Mouse (Mus musculus) heart, adult 10 weeks (tissue): Measurements from ENCODE around the gene Gm4175. TPM values are rescaled to one million over a fixed set of nuclear protein-coding genes. Genes with fewer than 3 reads are reported as not detected.

Source experiments
- polyA plus RNA-seq: library from polyadenylated mRNA; stranded (reverse); fragments of 350-450 nt; fragmentation: Illumina TruSeq; extraction: RNeasy Lipid Tissue Mini Kit (QIAGEN cat#74804); gene quantifications from one replicate; pipeline ENCODE4 v1.2.3, GENCODE M21; 2014; ENCODE audit warnings: low read depth, low replicate concordance

The Gm4175 gene
- not detected for polyA plus RNA-seq

DNA sequence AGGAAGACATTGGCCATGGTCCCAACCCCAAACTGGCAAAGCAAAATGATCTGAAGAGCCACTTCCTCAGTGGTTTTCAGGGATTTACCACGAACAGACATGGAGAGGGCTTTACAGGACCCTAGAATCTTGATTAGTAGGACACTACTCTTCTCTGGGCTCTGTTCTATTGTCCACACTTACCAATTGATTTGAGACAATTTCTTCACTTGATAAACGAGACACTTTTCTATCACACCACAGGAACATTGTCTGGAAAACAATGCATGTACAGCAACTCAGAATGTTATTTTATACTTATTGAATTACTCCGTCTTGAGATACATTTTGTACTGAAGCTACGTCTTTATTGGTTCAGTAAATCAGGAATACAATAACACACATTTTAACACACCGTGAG is at the start of gene Gm4175:
Gm4175 (minus strand) TSS at position 101 of the 400 bp plus-strand sequence.

DNA sequence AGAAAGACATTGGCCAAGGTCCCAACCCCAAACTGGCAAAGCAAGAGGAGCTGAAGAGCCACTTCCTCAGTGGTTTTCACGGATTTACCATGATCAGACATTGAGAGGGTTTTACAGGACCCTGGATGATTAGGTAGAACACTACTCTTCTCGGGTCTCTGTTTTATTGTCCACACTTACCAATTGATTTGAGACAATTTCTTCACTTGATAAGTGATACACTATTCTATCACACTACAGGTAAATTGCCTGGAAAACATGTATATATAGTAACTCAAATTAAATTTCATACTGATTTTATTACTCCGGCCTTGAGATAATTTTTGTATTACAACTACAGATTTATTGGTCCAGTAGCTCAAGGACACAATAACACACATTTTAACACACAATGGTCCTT is 35.4 kb upstream of the Gm4175 start, which contains the start of gene Gm4177:
Gm4177 (minus strand) TSS at position 101 of the 400 bp plus-strand sequence.

Other genes with a start within 250 kb of the Gm4175 start
- gene Vmn1r130, start 249.7 kb downstream of the Gm4175 start, polyA plus RNA-seq: not detected
- not detected for gene Vmn1r131, start 215.4 kb downstream of the Gm4175 start, polyA plus RNA-seq
- gene Vmn1r132, start 147.4 kb downstream of the Gm4175 start, polyA plus RNA-seq: not detected
- gene Gm4177, start 35.3 kb upstream of the Gm4175 start, polyA plus RNA-seq: not detected
- not detected for gene Vmn1r135, start 70.9 kb upstream of the Gm4175 start, polyA plus RNA-seq
- gene Gm5725, start 82.8 kb upstream of the Gm4175 start, polyA plus RNA-seq: not detected
- not detected for gene Gm5891, start 159.8 kb upstream of the Gm4175 start, polyA plus RNA-seq
- not detected for gene Vmn1r137, start 233.1 kb upstream of the Gm4175 start, polyA plus RNA-seq